Mouse (Mus musculus): Measurements from ENCODE around the gene Dlg4.
"Not testable (repeated sequence)": the region's sequence is repeated elsewhere in the genome, so short reads cannot be mapped to it uniquely, and the experiment has no call there.

Gene Dlg4

DNA sequence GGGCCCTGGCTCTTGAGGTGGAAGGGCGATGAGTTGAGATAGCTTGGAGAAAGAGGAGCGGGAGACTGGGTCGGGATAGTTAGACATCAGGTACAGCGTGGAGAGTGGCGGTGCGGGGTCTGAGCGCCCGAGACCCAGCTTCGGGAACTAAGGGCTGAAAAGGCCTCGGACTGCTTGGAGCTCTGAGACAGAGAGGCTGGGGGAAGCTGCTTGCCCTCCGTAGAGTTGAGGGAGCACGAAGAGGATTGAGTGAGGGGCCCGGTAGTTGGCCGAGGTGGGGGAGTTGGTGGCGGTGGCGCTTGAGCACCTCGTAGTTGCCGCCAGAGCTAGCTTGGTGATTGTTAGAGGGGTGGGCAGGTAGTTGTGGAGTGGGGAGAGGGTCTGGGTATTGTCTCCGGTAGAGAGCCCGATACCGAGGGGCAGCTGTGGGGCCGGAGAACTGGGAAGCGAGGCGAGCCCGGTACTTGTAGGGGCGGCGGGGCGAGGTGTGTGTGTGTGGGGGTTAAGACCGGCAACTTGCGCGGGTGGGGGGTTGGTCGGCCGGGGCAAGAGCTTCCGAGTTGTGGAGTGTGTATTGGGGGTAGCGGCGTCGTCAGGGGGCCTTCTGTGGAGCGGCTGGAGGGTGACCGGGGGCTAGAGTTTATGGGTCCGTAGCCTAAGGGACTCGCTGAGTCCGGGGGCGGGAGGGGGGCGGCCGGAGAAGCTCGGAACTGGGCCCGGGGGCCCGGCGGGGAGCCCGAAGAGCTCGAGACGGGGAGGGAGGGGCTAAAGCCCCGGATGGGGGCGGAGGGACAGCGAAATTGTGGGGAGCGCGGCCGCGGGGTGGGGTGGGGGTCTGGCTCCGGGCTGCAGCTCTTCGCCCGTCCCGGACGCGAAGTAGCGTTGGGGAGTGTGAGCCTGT is 20.3 kb upstream of the Dlg4 start:
- no peak for DNase-seq (ENCODE audit: low read depth, low spot score)

DNA sequence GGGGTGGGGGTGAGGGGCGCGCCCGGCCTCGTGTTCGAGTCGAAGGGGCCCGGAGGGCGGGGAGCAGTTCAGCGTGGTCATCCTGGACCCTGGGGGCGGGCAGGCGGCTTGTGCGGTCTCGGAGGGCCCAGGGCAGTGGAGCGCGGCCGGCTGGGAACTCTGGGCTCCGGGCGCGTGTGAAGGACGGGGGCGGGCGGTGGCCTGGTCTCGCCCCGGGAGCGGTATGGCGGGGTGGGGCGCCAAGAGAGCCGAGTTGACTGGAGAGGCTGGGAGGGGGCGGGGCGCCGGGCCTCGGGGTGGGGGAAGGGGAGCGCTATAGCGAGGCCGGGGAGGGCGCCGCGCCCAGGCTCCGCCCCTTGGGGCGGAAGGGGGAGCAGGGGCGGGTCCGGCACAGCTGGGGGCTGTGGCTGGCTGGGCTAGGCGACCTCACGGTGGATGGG is 19.7 kb upstream of the Dlg4 start:
- peak; percentile 69 for DNase-seq (ENCODE audit: low read depth, low spot score)

DNA sequence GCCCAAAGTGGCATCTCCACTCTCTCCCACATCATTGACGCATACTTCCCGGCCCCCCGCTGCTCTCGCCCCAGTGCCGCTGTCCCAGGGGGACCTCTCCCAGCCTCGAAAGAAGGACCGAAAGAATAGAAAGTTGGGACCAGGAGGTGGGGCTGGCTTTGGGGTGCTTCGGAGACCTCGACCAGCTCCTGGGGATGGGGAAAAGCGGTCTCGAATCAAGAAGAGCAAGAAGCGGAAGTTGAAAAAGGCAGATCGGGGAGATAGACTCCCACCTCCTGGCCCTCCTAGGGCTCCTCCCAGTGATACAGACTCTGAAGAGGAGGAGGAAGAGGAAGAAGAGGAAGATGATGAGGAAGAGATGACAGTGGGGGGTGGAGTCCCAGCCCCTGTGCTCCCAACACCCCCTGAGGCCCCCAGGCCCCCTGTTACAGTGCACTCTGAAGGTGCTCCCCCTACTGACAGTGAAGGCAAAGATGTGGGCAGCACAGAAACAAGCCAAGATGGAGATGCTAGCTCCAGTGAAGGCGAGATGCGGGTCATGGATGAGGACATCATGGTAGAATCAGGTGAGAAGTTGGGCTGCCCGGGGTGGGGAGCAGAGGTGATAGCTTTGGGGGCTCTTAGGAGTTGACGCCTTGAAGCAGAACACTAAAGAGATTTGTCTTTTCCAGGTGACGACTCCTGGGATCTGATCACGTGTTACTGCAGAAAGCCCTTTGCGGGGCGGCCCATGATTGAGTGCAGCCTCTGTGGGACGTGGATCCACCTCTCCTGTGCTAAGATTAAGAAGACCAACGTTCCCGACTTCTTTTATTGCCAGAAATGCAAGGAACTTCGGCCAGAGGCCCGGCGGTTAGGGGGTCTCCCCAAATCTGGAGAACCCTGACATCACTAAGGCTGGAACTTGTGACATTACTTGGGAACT is 17.9 kb upstream of the Dlg4 start:
- no peak for DNase-seq (ENCODE audit: low read depth, low spot score)

DNA sequence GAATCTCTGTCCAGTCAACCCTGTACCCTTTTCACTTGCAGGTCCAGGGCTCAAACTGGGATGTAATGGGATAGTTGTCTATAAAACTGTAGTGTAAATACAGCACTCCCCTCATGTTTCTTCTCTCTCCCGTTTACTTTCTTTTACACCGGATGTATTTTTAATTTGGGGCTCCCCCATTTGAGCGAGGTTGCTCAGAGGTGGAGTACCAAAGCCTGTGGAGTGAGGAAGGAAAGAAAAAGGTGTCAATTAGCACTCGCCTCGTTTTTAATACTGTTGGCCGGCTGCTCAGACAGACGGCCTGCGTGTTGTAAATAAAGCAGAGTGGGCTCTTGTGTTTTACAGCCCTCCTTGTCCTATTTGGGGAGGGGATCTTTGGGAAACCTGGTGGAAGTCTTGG is 17.1 kb upstream of the Dlg4 start:
- no peak for DNase-seq (ENCODE audit: low read depth, low spot score)

DNA sequence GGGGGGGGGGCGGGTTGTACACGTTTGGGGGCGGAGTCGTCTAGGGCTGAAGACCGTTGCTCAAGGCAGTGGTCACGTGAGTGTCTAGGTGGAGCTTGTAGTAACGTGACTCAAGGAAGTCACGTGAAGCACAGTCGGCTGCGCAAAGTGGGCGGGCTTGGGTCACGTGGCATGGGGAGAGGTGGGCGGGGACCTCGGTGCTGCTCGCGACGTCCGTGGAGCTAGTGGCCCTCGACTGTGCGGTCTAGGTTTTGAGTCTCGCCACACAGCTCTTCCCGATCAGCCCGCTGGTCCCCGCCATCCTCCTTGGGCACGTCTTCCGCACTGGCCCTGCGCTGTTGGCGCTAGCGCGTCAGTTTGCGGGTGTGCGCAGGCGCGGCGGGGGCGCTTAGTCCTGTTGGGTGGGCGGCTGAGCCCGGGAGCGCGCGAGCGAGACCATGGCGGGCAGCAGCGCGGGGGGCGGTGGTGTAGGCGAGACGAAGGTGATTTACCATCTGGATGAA is 16.3 kb upstream of the Dlg4 start, which contains the start of gene Dvl2:
Dvl2 (plus strand) TSS at position 200 of the 503 bp plus-strand sequence.
- peak; percentile 95 for DNase-seq (ENCODE audit: low read depth, low spot score)

DNA sequence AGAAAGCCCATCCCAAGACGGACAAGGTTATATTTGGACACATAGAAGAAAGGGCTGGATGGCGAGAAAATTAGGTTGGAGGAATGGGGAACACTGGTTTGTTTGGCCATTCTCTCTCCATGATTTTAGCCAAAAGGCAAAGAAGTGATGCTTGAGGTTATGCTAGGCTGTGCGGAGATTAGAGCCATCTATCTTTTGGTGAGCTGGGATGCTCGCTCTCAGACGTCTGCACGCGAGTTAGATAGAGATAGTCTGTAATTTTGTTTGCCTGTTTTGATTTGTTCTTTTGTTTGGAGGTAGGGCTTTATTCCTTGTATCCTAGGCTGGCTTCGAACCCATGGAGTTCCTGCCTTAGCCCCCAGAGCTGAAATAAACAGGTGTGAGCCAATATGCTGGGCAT is 15.6 kb upstream of the Dlg4 start:
- no peak for DNase-seq (ENCODE audit: low read depth, low spot score)

DNA sequence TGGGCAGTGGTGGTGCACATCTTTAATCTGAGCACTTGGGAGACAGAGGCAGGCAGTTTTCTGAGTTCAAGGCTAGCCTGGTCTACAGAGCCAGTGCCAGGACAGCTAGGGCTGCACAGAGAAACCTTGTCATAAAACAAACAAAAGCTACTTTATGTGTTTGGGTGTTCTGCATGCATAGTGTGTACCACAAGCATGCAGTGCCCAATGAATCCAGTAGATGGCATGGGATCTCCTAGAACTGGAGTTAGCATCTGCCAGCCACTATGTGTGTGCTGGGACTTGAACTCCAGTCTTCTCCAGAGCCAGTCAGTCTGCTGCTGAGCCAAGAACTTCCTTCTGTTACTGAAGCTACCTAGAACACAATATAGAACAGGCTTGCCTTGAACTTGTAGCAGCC is 14.9 kb upstream of the Dlg4 start:
- DNase-seq (ENCODE audit: low read depth, low spot score) = no peak

DNA sequence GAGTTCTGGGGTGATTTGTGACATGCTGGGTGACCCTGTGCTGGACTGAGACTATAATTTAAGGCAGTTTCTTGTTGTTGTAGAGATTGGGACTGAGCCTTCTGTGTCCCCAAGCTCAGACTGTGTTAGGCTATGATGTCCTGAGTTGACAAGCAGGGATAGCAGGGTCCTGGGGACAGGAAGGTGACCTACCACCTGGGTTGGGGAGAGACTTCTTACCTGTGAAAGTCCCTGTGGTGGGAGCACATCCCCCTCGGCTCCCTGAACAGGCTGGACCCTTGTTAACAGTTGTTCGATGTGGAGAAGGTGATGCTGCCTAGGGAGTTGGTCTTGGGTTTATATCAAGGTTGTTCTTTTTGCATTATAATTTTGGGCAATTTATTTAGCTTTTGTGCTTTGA is 14.3 kb upstream of the Dlg4 start:
- no peak for DNase-seq (ENCODE audit: low read depth, low spot score)

DNA sequence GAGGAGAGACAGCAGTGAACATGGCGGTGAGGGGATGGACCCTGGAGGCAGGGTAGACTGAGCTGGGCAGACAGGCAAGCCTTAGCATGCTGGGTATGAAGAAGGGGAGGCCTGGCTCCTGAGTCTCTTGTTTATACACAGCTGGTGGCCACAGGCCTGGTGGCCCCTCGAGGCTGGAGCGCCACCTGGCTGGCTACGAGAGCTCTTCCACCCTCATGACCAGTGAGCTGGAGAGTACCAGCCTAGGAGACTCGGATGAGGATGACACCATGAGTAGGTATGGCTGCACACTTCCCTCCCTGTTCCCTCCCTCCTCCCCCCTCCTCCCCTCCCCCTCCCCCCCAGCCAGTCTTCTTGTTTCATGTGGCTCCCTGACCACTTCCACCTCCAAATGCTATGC is 11.2 kb upstream of the Dlg4 start:
- no peak for DNase-seq (ENCODE audit: low read depth, low spot score)

DNA sequence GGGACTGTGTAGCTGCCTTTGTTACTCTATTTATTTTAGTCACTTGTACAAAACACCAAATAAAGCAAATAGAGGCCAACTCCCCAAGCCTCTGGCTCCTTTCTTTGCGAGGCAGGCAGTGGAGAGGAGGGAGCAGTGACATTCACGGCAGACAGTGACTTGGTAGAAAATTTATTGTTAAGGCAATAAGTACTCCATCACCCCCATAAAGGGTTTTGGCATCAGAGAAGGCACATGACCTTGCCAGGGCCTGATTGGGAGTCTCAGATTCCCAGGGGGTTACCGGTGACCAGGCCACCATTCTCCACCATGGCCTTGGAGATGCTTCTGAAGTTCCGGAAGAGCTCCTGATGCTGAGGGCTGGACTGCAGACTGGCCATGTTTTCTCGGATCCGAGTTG is 6.7 kb upstream of the Dlg4 start:
- DNase-seq (ENCODE audit: low read depth, low spot score) = no peak

DNA sequence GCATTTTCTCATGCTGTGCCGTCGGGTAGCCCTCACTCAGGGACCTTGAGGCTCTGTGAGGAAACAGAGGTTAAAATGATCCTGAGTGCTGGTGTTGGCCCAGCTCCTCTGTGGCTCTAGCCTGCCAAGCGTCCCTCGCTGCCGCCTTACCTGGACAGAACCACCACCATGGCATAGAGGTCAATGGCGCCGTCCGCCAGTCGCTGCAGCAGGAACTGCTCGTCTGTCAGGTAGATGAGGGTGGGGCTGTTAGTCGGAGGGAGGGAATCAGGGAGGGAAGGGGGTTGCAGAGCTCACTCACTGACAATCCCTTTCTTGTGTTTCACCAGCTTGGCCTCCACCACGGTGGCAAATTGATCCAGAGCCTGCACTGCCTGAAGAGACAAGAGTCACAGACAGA is 6.2 kb upstream of the Dlg4 start:
- no peak for DNase-seq (ENCODE audit: low read depth, low spot score)

DNA sequence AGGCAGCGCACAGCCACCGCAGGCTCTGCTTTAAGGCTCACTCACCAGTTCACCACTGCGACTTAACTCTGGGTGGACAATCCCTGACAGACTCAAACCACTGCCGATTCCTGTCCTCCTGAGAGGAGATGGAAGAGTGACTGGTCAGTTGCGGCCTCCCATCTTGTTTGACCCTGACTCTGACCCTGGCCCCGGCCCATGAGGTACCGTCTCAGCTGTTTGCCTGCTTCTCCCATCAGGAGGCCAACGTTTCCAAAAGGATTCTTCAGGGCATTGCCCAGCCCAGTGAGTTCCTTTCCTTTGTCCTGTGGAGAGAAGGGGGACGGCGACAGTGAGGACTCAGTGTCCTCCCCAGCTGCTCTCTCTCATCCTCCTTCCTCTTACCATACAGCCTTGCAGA is 5.8 kb upstream of the Dlg4 start:
- DNase-seq (ENCODE audit: low read depth, low spot score) = no peak

DNA sequence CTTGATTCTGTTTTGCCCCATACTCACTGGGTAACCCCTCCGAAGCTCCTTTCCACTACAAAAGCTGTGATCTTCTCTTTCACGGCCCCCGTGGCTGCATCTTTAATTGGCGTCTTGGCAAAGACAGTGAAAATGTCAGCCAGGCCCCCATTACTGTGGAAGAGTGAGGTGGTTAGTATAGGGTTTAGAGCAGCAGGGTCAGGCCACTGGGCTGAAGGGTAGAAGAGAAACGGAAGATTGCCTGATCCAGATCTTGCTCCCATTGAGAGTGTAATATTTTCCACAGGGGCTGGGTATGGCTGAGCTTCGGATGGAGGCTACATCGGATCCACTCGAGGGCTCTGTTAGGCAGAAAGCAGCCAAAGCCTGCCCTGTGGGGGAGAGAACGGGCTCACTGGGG is 3.8 kb upstream of the Dlg4 start:
- no peak for DNase-seq (ENCODE audit: low read depth, low spot score)

DNA sequence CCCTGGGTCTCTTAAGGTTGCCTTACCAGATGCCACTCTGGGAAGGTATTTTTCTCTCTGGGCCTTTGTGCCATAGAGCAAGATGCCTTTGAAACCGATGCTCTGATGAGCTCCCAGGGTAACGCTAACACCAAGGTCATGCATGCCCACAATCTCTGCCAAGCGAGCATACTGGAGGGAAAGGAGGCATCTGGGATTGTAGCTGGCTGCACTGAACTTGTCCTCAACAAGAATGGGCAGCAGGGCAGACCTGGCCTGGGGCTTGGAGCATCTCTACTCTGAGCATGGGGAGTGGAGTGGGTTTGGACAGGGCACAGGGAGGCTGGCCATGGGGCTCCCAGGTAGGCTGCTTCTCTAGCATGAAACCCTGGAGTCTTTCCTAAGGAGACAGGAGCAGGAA is 3.3 kb upstream of the Dlg4 start:
- DNase-seq (ENCODE audit: low read depth, low spot score) = no peak

DNA sequence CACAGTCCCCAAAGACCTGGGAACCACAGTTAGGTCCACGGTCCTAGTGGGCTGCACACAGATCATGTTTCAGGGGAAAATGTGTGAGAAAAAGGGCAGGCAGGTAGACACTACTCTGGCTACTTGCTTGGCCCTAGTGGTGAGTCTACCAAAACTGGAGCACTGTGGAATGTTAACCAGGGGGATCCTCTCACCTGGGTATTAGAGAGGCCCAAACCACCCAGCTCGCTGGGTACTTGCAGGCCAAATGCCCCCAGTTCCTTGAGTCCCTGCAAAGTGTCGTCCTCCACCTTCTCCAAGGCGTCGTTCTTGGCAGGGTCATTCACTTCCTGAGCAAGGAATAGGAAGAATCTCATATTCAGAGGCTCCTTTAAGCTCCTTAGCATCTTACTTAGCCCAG is 2.7 kb upstream of the Dlg4 start:
- DNase-seq (ENCODE audit: low read depth, low spot score) = no peak

DNA sequence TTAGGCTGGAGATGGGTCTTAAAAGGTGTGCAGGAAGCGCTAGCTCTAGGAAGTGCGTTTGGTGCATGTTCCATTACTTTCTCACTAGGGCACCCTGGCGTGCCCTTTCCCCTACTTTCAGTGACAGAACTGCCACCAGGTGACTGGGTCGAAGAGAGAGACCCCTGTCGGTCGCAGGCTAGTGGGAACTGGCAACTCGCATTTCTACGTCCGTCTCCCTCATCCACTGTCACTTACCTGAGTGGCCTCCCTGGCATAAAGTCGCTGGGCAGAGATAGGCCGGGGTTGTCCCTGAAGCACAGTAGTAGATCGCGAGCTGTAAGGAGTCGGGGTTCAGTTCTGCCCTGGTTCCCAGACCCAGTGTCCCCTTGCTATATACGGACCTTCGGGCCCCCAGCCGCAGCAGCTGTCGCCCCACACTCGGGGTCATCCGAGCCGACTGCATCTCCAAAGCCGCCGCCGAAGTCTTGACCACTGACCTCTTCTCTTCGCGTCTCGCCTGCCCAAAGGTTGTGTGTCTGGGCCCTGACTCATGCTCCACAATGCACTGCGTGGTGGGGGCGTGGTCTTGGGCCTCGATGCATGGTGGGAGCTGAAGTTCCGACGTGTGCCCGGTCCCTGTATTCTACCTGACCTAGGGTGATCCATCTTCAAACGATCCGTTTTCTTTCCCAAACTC is 1.7 kb upstream of the Dlg4 start, which contains the start of gene Acadvl:
Acadvl (minus strand) TSS at position 532 of the 679 bp plus-strand sequence.
- DNase-seq (ENCODE audit: low read depth, low spot score) = peak; percentile 72

DNA sequence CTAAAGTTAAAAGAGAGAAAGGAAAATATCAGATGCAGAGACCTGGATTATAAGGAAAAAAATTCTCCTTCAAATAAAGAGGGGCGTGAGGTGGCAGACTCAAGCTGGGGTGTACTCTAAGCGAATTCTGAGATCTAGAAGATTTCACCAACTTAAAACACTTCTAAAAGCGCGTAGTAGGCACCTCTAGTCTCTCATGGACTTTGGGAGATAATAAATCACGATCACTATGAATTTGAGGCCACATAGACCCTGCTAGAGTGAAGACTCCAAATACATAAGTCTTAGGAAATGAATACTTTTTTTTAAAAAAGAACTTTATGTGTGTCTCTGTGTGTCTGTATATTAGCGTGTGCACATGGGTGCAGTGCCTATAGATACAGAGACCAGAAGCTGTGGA is 1.1 kb upstream of the Dlg4 start:
- no peak for DNase-seq (ENCODE audit: low read depth, low spot score)

DNA sequence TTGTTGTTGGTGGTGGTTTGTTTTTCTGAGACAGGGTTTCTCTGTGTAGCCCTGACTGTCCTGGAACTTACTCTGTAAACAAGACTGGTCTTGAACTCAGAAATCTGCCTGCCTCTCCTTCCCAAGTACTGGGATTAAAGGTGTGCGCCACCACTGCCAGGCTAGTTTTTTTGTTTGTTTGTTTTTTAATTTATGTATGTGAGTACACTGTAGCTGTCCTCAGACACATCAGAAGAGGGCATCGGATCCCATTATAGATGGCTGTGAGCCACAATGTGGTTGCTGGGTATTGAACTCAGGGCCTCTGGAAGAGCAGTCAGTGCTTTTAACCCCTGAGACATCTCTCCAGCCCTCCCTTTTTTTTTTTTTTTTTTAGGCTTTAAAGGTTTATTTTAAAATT is 565 bp upstream of the Dlg4 start:
- not testable (repeated sequence) for DNase-seq (ENCODE audit: low read depth, low spot score)

DNA sequence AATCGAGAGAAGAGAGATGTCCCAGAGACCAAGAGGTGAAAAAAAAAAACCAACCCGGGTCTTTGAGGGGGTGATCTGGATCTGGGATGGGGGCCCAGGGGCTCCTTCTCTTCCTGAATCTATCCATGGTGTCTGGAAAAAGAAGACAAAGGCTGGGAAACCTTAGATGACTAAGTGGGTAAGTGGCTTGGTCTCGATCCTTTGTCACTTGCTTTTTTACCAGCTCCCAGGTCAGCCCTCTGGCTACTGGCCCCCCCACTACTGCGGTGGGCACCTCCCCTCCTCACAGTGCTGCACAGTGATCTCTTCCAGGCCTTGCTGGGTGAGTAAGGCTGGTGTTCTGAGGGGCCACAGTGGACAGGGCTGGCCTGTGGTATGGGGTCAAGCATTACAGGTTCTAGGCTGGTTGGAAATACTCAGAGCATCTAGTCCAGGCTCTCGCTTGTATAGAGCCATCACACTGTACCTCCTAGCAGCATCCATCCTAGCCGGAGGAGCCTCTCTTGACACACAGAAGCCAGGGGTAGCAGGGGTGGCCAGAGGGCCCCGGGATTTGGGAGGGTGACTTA is 541 bp downstream of the Dlg4 start:
- DNase-seq (ENCODE audit: low read depth, low spot score) = no peak

DNA sequence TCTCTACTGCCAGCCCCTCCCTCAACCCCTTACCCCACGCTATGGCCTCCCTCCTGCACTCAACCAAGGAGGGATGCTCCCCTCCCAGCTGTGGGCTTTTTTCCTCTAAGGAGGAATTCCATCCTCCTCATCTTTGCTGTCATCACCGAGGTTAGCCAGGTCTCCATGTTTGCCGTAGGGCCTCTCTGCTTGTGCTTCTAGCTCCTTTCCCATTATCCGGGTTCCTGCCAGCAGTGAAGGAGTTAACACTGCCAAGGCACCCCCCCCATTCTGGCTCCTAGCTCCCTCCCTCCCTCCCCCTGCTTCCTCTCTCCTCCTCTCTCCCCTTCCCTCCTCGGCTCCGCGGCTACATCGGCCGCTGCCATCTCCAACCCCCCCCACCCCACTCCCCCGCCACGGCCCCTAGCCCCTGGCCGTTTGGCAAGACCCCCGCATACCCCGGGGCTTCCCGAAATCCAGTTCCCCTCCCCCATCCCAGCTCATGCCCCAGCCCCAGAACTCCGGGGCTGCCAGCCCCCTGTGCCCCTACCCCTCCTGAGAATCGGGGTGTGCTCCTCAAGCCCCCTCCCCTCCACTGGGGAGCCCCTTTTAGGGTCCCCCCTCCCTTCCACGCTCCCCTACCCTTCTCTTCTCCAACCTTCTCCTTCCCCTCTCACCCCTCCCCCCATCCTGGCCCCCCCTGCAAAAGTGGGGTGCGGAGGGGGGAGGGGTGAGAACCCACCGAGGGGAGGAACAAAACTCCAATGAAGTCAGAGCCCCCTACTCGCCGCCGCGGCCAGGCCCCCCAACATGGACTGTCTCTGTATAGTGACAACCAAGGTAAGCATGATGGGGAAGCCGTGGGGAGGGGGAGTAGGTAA is 1.6 kb downstream of the Dlg4 start:
- DNase-seq (ENCODE audit: low read depth, low spot score) = no peak

All from embryo, embryonic 11.5 days (tissue).